Mouse (Mus musculus): Measurements from ENCODE around the gene Gm6358.
"Not testable (repeated sequence)": the region's sequence is repeated elsewhere in the genome, so short reads cannot be mapped to it uniquely, and the experiment has no call there.

Gene Gm6358

DNA sequence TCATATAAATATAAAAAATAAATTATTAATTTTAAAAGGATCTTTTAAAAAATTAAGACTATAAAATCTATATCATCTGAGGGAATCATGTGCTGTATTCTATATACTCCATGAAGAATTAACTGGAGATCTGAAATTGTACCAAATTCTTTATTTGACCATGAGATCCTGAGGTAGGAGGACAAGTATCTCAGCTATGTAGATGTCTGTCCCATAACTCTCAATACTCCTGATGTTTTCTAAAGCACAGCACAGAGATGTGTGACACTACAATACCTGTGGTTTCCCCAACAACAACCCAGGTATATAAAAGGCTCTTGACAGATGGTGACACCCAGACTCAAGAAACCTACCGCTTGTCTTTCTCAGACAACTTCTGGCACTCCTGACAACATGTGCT is at the start of gene Gm6358:
TSS of gene Gm6358 (plus strand) at position 301 of the 400 bp plus-strand sequence.
- DNase-seq = no peak

DNA sequence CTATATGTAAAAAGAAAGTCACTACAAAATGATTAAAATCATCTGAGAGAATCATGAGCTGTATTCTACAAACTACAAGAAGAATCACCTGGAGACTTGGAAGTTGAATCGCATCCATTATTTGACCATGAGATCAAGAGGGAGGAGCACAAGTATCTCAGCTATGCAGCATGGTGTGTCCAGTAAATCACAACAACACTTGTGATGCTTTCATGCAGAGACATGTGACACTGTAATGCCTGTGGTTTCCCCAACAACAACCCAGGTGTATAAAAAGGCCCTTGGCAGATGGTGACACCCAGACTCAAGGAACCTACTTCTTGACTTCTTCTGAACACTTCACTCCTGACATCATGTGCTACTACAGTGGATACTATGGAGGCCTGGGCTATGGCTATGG is 10.1 kb downstream of the Gm6358 start, which contains the start of gene Gm10061:
TSS of gene Gm10061 (plus strand) at position 301 of the 400 bp plus-strand sequence.
- no peak for DNase-seq

DNA sequence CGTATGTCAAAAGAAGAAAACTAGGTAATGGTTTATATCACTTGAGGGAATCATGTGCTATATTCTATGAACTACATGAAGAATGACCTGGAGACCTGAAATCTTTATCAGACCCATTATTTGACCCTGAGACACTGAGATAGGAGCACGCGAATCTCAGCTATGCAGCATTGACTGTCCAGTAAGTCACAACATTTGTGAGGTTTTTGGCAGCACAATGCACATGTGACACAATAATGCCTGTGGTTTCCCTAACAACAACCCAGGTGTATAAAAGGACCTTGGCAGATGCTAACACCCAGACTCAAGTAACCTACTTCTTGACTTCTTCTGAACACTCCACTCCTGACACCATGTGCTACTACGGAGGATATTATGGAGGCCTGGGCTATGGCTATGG is 17.0 kb downstream of the Gm6358 start, which contains the start of gene Gm9789:
TSS of gene Gm9789 (plus strand) at position 301 of the 400 bp plus-strand sequence.
- DNase-seq = no peak

GRCm38 (mm10) chr16:89169190-89169589 is 28.5 kb downstream of the Gm6358 start, which contains the start of gene Gm7735:
Gene Gm7735, plus strand, starts transcription at chr16:89169490.
- DNase-seq = not testable (repeated sequence)

- DNase-seq = no peak
Observed at GRCm38 (mm10) chr16:89174435-89174834, 33.8 kb downstream of the Gm6358 start, which contains the start of gene 1110057P08Rik. Gene 1110057P08Rik, plus strand, starts transcription at chr16:89174735.

- DNase-seq = no peak
Observed at GRCm38 (mm10) chr16:89188621-89189020, 48.0 kb downstream of the Gm6358 start.
